Mouse (Mus musculus) MEL (cell line): ENCODE results near the gene Tmem19.

Experiments used
- MYC ChIP-seq: IDR thresholded peaks from 2 replicates; pipeline ENCODE4 v1.6.1; 2011; ENCODE audit warnings: low read depth, mild to moderate bottlenecking, low read length, improper control_type of control experiment, moderate library complexity
- NRF1 ChIP-seq: IDR thresholded peaks from 2 replicates; pipeline ENCODE4 v1.6.1; 2014; ENCODE audit warnings: low read depth, mild to moderate bottlenecking, inconsistent platforms, low read length, improper control_type of control experiment, moderate library complexity; ENCODE audit not compliant: poor library complexity, insufficient read depth, severe bottlenecking
- TAL1 ChIP-seq: IDR thresholded peaks from 2 replicates; pipeline ENCODE4 v1.6.1; 2012; ENCODE audit warnings: mild to moderate bottlenecking, inconsistent platforms, low read length, moderate library complexity, mixed read lengths
- USF1 ChIP-seq: IDR thresholded peaks from 2 replicates; pipeline ENCODE4 v1.6.1; 2014; ENCODE audit warnings: low read depth, mild to moderate bottlenecking, inconsistent platforms, low read length, improper control_type of control experiment, moderate library complexity

- TF ChIP-seq NRF1 (no peak), TAL1 (no peak), USF1 (no peak), MYC (no peak)
These were observed 29.3 kb downstream of the Tmem19 start for GRCm38 (mm10) chr10:115332997-115333396.
